Mouse (Mus musculus) c-Kit-positive CD71-positive TER-119-positive erythroid progenitor cells, embryonic 14.5 days (primary cell): Measurements from ENCODE around the gene Calm3.

Source experiments
- DNase-seq: peaks from one replicate; pipeline ENCODE4 v3.0.0-alpha.2; 2013; ENCODE audit warnings: low spot score

Gene Calm3

DNA sequence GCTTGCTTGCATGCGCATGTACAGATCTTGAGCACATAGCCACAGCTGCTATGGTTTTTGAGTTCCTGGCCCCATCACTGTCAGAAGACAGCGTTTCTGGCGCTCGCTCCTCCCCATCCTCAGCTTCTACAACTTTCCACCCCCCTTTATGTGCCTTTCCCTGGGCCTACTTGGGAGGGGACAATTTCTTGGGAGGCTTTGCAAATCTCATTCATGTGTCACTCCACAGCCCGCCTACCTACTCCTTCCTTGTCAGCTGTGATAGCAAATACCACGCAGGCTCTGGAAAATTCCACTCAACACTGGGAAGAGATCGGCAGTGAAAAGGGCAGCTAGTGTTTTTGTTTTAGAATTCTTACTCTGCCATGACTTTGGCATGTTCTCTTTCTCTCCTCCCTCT lies 16.4 kb upstream of the Calm3 start:
- no peak for DNase-seq

GRCm38 (mm10) chr7:16938117-16938791 lies 14.3 kb upstream of the Calm3 start:
- DNase-seq, result no peak

DNA sequence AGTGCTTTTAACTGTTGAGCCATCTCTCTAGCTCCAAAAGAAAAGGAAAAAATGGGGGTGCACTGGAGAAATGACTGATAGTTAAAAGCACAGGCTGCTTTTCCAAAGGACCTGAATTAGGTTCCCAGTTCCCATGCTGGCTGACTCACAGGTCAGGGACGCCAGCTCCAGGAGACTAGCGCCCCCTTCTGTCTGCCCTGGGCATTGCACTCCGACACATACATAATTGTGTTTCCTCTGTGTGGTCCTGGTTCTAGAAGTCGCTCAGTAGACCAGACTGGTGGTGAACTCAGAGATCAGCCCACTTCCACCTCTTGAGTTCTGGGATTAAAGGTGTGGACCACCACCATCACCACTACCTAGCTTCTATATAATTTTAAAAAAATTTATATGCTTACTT lies 13.4 kb upstream of the Calm3 start:
- DNase-seq, result no peak

GRCm38 (mm10) chr7:16932704-16933577 lies 9.0 kb upstream of the Calm3 start:
- DNase-seq, result no peak

DNA sequence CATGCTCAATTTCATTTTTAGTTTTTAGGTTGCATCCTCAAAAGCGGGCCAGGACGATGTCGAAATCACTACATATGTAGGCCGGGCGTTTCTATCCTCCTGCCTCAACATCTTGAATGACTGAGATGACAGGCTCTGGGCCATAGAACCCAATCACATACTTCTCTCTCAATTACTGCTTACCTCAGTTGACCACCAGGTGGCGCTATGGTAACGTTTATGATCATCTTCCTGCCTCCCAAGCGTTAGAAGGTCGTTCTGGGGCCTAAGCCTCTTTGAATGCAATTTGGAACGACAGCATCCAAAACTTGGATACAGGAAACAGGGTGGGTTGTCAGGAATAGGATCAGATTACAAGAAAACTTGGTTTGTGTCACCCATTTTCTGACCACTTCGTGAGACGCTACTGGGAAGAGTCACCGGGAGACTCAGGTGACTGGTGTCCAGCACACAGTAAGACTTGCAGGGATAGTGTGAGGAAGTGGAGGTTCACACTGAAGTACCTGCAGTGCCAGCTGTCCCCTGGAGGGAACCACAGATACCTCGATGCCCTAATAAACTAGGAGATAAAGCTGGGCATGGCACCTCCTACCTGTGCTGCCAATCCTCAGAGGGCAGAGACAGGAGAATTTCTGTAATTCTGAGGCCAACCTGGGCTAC lies 8.2 kb upstream of the Calm3 start:
- peak; percentile 86 for DNase-seq

- DNase-seq, result peak; percentile 67
Observed at GRCm38 (mm10) chr7:16930850-16931249, 6.9 kb upstream of the Calm3 start.

GRCm38 (mm10) chr7:16928341-16928740 lies 4.4 kb upstream of the Calm3 start:
- DNase-seq, result no peak

GRCm38 (mm10) chr7:16923283-16924036 lies 454 bp downstream of the Calm3 start:
- no peak for DNase-seq

- DNase-seq, result peak; percentile 46
Observed at GRCm38 (mm10) chr7:16922360-16922973, 1.4 kb downstream of the Calm3 start.

GRCm38 (mm10) chr7:16921881-16922335 lies 2.0 kb downstream of the Calm3 start:
- DNase-seq, result no peak

- no peak for DNase-seq
Observed at GRCm38 (mm10) chr7:16920818-16921791, 2.8 kb downstream of the Calm3 start.

- DNase-seq, result no peak
Observed at GRCm38 (mm10) chr7:16920150-16920579, 3.7 kb downstream of the Calm3 start.

DNA sequence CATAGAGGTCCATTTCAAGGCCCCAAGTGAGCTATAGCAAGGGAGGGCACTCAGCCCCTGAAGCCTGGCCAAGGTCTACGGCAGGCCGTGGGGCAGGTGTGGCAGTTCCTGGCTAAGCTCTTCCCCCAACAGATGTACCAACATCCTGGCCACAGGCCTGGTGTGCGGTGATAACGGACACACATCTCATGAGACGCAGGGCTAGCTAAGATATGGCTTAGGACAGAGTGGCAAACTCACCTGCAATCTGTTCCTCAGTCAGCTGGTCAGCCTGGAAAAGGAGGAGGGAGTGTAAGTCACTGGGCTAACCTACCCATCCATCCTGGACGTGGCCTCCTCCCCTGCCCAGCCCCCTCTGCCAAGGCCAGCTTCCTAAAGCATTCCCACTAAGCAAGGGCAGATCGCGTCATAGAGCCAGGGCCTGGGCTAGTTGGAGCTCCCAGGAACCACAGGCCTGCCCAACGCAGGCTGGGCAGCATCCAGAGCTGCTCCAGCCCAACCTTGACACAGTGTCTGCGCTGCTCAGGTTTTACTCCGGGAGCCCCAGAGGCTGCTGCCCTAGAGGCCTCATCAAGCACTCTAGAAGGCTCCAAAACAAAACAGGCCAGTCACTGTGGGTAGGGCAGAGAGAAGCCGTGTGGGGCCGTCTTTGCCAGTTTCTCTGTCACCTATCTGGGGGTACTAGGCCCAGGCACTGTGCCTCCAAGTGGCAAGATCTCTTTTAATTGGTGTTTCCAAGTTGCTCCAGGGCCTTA lies 4.3 kb downstream of the Calm3 start:
- peak; percentile 38 for DNase-seq

GRCm38 (mm10) chr7:16918670-16919069 lies 5.2 kb downstream of the Calm3 start:
- DNase-seq, result no peak

DNA sequence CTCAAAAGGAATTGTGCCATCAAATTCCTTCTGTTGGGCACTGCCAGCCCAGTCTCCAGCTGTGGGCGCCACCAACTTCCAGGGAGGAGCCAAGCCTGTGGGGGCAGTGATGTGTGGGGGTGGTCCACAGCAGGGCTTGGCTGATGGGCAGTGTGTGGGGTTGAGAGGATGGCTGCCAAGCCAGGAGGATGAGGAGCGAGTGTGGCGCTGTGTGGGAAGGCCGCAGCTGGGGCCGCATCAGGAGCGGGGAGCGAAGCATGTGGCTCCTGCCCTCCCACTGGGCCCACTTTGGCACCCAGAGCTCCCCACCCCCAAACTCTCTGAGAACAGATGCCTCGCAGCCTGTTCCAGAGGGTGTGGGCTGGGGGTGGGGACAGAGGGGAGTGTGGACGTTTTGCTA lies 5.9 kb downstream of the Calm3 start:
- DNase-seq, result no peak

- no peak for DNase-seq
Observed at GRCm38 (mm10) chr7:16917447-16917846, 6.5 kb downstream of the Calm3 start.

DNA sequence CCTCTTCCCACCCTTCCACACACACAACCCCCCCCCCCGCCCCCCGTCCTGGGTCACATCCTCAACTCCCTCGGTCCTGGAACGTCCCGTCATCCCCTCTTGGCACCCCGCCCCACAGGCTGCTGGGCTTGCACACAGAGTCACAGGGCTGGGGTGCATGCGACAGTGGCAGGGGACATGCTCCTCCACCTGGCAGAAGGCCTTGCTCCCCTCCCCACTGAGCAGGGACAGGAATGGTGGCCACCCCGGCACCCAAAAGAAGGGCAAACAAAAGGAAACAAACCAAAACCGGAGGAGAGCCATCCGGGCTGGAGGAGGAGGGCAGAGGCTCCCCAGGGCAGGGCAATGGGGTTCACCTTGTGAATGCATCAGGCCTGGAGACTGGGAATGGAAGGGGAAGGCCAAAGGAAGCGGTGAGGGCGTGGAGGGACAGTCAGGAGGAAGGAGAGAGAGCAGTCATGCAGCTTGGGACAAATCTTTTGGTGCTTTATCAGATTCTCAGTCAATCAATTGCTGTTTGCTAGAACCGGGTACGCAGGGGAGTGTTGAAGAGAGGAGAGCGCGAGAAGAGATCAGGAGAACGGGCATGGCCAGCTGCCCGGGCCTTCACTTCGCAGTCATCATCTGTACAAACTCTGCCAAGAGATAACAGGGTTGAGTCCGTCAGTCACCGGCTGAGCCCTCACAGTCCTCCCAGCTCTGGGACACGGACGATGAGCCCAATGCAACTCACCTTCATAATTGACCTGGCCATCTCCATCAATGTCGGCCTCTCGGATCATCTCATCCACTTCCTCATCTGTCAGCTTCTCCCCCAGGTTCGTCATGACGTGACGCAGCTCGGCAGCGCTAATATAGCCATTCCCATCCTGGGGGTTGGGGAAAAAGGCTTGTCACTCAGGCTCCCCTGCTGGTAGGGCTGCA lies 7.3 kb downstream of the Calm3 start:
- DNase-seq, result no peak
